Comparison of ENCODE assay signal across 8 mouse cellular contexts in the genomic region with DNA sequence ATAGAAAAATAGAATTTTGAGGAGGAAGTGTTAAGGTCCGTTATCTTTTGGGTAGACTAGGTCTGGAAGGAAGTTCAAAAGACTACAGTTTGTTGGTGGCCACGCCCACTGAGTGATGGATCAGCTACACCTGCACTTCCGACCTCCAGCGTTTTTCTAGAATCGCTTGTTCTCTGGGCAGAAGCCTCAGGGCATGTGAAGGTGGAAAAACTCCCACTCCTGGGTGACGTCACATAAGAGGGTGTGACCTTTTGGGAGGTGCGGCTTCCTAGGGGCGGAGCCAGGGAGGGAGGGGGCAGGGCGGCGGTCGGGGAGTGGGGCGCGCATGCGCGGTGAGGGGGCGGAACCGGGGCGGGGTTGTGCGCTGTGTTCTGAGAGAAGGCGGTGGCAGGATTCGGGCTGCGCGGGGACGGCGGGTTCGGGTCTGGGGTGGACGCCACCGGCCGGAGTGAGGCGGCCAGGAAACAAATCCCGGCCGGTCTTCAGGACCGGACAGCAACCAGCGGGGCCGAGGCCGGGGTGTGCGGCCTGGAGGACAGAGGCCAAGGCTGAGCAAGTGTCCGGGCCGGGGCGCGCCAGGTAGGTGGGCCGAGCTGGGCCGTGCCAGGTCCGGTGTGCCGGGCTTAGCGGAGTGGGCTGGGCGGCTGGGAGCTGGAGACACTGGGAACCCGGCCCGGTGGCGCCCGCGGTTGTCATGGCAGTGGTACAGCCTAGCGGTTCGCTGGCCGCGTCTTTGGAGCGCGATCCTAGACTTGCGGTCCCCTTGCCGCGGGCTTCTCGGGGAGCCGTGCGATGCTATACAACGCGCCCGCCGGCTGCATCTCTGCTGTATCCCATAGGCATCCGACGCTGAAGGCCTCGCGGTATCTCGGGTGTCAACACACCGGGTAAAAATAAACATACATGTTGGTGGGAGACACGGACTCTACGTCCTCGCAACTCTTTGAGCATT. TPM values are rescaled to one million over a fixed set of nuclear protein-coding genes. Genes with fewer than 3 reads are reported as not detected.
DNase-seq lines count a peak whose midpoint lies in the region; ATAC-seq lines count a peak whose summit lies in the region.

A gene (plus strand): TSS at position 326 of the 952 bp plus-strand sequence.

- no peaks in the 10 kb centered on the region for H3K9me3 ChIP-seq in forebrain, embryonic 14.5 days (replicated peaks; ENCODE audit: control insufficient read depth, low read length)
- no peaks in the 10 kb centered on the region for H3K9me3 ChIP-seq in neural tube, embryonic 15.5 days (replicated peaks)

- H3K27ac ChIP-seq in forebrain, embryonic 14.5 days (ENCODE audit: low read depth, low read length), result no peak within 1 kb of the TSS; the same call in 1 of the 2 replicates
- H3K27ac ChIP-seq in neural tube, embryonic 15.5 days (replicated peaks), result peak within 1 kb of the TSS; percentile 85

- peak; percentile 99 for DNase-seq in ES-CJ7 (ENCODE audit: low read depth, low spot score)
- DNase-seq in cerebellum, adult 11 months, result peak; percentile 94
- DNase-seq in forebrain, embryonic 14.5 days (ENCODE audit: low spot score), result peak; percentile 94
- DNase-seq in heart, postnatal 14 days, result peak; percentile 96 to 97
- DNase-seq in layer of hippocampus, adult 11-12 months (ENCODE audit: low spot score), result peak; percentile 91
- peak; percentile 91 to 94 for DNase-seq in lung, adult 18-20 months
- peak; percentile 92 for DNase-seq in testis, postnatal 14 days (ENCODE audit: low spot score)

- peaks cover 13% of the 10 kb centered on the region for H3K4me1 ChIP-seq in forebrain, embryonic 14.5 days (ENCODE audit: control insufficient read depth, insufficient read depth, low read length)
- H3K4me1 ChIP-seq in neural tube, embryonic 15.5 days, result peaks cover 22% of the 10 kb centered on the region

- H3K36me3 ChIP-seq in forebrain, embryonic 14.5 days (ENCODE audit: control insufficient read depth, insufficient read depth, low read length), result no peaks in the 10 kb centered on the region
- H3K36me3 ChIP-seq in neural tube, embryonic 15.5 days, result no peaks in the 10 kb centered on the region

- 1% methylated on average over 76 of the region's 77 CpGs for WGBS in forebrain, embryonic 14.5 days
- under 1% methylated on average over 77 of the region's 77 CpGs for WGBS in neural tube, embryonic 15.5 days

- peak; percentile 92 for ATAC-seq in forebrain, embryonic 14.5 days
- ATAC-seq in neural tube, embryonic 15.5 days (ENCODE audit: low FRiP score), result peak; percentile 93

- peak within 1 kb of the TSS; percentile 91 for H3K4me3 ChIP-seq in forebrain, embryonic 14.5 days (ENCODE audit: low read depth, low read length)
- H3K4me3 ChIP-seq in neural tube, embryonic 15.5 days (replicated peaks), result peak within 1 kb of the TSS; percentile 98

- H3K27me3 ChIP-seq in forebrain, embryonic 14.5 days (replicated peaks; ENCODE audit: control insufficient read depth, insufficient read depth, low read length), result no peaks in the 10 kb centered on the region
- H3K27me3 ChIP-seq in neural tube, embryonic 15.5 days (replicated peaks), result no peaks in the 10 kb centered on the region

- intact Hi-C loops in heart, postnatal 14 days (cut with DNase I), result loop anchor here (5.0 kb wide), 1 partner anchor 52 kb away; no protein-coding TSS in a partner anchor

- peak within 1 kb of the TSS; percentile 54 for H3K4me2 ChIP-seq in forebrain, embryonic 14.5 days (ENCODE audit: low read length)
- peak within 1 kb of the TSS; percentile 61 for H3K4me2 ChIP-seq in neural tube, embryonic 15.5 days

- peak within 1 kb of the TSS; percentile 91 for H3K9ac ChIP-seq in forebrain, embryonic 14.5 days (ENCODE audit: low read length)
- H3K9ac ChIP-seq in neural tube, embryonic 15.5 days (replicated peaks), result peak within 1 kb of the TSS; percentile 95

RNA-seq across cellular contexts. Expression of the gene that starts here (rescaled TPM):
- polyA plus RNA-seq in forebrain, embryonic 14.5 days (2014; fragmentation: Nextera tagmentation; extraction: Ambion mirVana), result 39.6 and 48.2 TPM in 2 replicates
- total RNA-seq in heart, postnatal 14 days (2021), result 10 to 100 TPM; 17.2 to 17.3 TPM
- polyA plus RNA-seq in neural tube, embryonic 15.5 days (2015; fragmentation: Nextera tagmentation; extraction: Ambion mirVana), result 57.2 and 67.4 TPM in 2 replicates
